Mouse (Mus musculus) ovary, postnatal 10 days (tissue): ENCODE measurements around the gene Wdr24.
"Not testable (repeated sequence)": the region's sequence is repeated elsewhere in the genome, so short reads cannot be mapped to it uniquely, and the experiment has no call there.

ENCODE experiments used
- DNase-seq: peaks from one replicate; pipeline ENCODE4 v3.0.0; 2022; ENCODE audit warnings: low spot score

Wdr24 gene

DNA sequence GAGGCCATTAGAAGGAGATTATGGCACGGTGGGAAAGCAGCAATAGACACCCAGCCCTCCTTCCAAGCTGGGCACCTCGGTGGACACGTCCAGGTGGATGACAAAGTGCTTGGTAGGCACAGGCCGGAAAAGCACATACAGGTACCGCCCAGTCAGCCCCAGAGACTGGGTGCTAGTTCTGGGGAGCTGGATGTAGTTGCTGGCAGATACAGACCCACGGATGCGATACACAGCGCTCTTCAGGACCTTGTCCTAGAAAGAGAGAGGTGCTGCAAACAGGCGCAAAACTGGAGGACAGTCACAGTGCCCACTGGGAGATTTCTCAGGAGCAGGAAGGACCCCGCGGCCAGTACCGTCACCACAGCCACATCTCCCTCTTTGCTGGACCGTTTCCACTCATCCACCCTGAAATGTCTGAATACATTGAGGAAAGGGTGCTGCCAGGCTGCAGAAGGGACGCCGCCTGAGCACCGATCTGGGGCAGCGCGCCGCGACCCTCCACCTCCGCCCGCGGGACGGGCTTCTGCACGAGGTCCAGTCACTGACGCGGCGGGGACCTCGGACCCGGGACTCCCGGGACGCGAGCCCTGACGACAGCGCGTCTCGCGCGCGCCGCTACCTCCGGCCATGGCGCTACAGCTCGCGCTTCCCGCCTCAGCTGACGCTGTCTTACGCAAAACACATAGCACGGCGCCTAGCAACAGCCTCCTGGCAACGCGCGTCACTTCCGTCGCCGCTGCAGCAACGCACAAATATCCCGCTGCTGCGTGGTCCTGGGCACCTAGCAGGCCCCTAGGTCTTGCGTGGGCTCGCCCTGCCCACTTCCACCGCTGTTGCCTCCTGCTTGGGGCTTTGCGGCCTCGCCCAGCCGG is 37.6 kb downstream of the Wdr24 start, which contains the start of gene Wdr90:
Gene Wdr90 (minus strand): TSS at position 670 of the 872 bp plus-strand sequence.
- peak; percentile 82 for DNase-seq

DNA sequence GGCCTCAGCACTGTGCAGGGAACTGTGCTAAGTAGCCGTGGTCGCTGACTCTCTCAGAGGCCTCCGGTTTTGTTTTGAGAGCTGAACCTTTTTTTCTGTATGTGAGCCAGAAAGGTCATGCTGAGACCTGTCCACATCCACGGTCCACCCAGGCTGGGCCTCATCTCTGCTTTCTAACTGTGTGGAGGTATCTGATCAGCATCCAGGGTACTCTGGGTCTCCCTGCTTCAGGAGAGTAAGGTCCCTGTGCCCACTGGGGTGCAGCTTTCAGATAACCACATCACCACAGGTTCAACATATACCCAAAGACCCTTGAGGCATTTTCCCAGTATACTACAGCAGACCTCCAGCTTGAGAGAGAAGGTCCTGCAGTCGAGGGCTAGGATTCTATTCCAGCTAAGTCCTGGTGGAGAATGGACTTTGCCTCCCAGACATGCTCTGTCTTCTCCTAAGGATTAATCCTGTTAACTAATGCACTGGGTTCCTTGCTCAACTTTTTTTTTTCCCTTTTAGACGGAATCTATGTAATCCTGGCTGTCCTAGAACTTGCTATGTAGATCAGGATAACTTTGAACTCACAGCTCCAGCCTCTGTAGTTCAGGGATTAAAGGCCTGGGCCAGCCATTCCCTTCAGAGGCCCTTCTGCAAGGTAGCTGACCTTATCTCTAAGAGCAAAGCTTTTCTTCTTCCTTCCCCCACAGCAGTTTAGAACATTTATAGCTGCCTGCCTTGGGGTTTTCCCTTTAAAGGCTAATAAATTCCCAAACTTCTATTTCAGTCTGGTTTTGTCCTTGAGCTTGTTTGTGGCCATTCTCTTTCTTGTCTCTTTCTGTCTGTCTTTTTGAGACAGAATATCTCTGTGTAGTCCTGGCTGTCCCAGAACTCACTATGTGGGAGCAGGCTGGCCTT is 38.5 kb downstream of the Wdr24 start:
- no peak for DNase-seq

DNA sequence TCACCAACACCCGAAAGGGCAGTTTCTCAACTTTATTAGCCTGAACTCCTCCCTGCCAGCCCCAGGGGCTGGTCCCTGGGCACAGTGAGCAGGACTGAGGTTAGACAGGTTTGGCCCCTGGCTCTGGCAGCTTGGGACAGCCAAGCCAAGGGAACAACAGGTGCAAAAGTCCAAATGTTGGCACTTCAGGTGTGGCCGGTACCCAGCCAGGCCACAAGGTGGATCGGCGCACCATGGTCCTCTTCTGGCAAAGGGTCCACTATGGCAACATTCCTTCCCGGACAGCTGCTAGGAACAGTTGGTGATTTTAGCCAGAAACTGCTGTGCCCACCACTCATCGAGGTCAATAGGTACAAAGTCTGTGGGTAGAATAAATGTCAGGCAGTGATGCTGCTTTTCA is 40.3 kb downstream of the Wdr24 start:
- DNase-seq = no peak

DNA sequence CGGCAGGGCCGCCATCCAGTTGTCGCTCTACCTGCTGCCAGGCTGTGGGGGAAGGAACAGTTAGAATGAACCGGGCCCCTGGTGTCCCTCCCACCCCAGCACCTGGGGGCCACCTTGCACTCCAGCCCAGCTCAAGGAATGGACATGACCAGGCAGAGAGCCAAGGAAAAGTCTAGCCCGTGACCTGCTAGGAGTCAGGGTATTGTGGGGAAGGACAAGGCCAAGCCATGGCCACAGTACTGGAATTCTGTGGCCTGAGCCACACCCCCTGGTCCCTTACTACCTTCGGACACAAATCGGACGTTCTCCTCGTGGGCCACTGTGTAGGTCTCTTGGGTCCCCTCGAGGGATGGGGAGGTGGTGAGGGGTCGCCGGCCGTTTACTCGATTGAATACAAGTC is 40.9 kb downstream of the Wdr24 start:
- DNase-seq = no peak

DNA sequence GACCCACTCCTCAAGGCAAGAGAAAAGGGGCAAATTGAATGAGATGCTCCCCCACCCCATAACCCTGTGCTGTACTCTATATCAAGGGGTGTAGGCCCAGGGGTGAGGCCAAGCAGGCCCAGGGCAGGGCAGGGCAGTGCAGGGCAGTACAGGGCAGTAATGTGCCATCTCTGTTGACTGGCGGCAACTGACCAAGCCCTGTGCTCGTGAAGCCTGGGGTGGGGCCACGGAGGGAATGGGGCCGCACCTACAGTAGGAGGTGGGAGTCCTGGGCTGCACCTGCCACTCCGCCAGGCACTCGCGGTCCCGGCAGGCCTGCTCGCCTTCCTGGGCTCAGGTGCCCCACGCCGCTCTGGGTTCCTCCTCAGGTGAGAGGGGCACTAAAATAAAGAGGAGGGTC is 41.9 kb downstream of the Wdr24 start:
- no peak for DNase-seq

DNA sequence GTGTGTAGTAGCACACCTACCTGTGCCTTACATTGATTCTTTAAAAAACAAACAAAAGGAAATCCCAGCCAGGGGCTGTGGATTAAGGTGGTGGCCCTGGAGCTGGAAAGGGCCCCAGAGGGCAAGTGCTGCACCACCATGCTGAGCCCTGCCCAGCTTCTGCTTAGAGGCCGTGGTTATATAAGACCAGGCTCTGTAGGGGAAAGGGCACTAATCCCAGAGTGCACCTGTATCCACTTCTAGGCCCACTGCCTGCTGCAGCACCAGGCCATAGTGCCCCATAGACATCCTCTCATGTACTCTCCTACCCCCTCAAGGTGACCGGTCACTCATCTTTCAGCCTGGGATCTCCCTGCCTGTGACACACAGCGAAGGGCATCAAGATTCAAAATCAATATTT is 42.7 kb downstream of the Wdr24 start:
- no peak for DNase-seq

DNA sequence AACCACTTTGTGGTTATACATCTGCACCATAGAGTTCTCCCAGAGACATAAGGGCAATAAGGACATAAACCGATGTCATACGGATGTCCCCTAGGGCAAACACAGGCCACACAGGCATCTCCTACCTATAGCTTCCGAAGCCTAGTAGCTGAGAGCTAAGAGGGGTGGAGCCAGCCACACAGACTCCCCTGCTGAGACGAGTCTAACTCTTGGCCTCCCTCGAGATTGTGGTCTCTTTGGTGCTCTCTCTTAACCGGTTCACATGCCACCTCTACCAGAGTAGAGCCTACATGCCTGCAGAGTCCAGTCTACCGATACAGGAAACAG is 44.0 kb downstream of the Wdr24 start:
- no peak for DNase-seq

DNA sequence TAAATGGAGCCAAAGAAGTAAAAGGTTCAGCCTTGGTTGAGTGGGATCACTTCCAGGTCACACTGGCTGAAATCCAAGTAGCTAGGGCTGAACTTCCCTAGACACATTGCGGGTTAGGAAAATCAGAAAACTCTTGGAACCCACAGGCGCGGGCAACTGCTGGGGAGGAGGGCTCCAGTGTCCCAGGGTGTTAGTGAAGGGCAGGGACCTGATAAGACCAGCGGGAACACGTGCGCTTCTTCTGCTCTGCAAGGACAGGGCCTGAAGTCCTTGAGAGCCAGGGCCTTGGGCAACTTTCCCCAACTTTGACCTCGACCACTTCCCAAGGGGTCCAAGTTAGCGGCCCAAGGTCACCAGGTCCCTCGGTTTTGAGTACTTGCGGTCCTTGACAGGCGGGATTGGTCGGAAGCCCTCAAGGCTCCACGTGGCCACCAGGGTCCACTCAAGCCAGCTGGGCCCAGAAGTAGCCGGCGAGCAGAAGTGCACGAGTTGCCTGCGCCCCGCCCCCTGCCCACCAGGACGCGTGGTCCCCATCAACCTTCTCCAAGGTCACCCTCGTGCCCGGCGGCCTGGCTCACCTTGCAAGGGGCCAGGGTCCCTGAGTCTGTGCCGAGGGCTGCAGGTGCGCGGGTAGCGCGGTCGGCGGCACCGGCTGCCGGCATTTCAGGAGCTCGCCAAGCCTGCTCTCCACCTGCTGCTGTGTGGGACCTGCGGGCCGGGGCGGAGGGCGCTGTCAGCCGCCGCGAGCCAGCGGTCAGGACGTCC is 44.6 kb downstream of the Wdr24 start:
- DNase-seq = peak; percentile 41

DNA sequence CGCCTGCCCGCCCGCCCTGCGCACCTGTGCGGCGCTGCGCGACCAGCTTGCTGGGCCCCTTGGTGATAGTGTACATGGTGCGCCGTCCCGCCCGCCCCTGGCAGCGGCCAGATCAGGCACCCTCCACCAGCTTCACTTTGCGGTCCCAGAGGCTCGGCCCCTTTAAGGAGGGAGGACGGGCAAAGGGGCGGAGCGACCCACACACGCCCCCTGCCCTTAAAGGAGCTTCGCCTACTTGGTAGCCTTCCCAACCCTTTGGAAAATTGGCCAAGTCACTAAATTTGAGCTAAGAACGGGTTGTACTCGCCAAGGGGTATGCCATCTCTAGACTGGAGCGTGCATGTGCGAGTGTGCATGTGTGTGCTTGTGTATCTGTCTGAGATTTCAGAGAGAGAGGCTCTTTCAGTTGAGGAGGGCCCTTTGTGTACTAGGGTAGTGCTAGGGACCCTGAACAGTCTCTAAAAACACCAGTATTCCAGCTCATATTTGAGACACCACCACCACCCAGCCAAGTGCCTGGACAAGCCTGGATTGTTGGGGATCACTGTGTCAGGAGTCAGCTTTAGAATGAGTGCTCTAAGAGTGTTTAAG is 45.3 kb downstream of the Wdr24 start, which contains the start of gene Mcrip2:
Gene Mcrip2 (minus strand): TSS at position 164 of the 591 bp plus-strand sequence.
- DNase-seq = peak; percentile 56

DNA sequence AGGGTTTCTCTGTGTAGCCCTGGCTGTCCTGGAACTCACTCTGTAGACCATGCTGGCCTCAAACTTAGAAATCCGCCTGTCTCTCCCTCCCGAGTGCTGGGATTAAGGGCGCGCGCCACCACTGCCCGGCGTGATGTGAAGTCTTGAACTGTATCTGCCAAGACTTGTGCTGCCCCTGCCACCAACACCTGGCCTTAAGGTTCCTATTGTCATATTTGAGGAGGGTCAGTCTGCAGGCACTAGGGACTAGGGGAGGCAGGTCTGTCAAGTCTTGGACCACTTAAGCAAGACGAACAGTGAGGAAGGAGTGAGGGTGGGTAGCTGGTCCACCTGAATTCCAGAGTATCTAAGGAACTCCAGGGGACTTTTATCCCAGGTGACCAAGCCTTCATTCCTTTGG is 46.1 kb downstream of the Wdr24 start:
- DNase-seq = no peak

DNA sequence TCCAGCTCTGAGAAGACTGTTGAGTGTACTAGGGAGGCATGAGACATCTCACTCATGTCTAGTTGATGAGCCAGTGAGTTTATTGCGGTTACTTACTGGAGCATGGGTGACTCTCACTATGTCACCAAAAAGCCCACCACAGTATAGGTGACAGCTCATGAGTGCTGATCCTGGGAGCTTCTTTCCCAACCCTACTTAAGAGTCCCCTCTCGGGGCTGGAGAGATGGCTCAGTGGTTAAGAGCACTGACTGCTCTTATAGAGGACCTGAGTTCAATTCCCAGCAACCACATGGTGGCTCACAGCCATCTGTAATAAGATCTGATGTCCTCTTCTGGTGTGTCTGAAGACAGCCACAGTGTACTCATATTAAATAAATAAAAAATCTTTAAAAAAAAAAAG is 46.5 kb downstream of the Wdr24 start:
- no peak for DNase-seq

DNA sequence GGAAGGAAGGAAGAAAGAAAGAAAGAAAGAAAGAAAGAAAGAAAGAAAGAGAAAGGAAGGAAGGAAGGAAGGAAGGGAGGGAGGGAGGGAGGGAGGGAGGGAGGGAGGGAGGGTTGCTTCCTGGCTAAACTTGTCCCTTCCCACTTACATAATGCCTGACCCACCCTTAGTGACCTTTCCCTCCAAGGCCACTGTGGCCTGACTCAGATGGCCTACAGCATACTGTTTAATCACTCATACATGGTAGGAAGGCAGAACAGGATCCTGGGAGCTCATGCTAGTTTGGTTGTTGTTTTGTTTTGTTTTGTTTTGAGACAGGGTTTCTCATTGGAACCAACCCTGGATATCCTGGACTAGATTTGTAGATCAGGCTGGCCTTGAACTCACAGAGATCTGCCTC is 48.1 kb downstream of the Wdr24 start:
- DNase-seq = not testable (repeated sequence)

DNA sequence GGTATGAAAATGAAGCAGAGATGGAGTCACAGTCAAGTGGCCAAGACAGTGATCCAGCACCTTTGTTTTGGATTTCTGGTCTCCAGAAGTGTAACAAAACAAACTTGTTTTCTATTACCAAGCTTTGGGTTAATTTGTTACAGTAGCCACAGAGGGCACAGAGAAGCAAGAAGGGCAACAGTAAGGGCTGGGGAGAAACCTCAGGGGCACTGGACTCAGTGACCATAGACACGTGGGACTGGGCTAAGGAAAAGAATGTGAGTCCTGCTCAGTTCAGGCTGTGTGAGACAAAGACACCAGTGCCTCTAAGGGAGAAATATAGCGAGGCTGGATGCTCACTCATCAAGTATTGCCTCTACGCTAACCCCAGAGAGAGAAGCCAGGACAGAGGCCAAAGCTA is 49.2 kb downstream of the Wdr24 start:
- no peak for DNase-seq

DNA sequence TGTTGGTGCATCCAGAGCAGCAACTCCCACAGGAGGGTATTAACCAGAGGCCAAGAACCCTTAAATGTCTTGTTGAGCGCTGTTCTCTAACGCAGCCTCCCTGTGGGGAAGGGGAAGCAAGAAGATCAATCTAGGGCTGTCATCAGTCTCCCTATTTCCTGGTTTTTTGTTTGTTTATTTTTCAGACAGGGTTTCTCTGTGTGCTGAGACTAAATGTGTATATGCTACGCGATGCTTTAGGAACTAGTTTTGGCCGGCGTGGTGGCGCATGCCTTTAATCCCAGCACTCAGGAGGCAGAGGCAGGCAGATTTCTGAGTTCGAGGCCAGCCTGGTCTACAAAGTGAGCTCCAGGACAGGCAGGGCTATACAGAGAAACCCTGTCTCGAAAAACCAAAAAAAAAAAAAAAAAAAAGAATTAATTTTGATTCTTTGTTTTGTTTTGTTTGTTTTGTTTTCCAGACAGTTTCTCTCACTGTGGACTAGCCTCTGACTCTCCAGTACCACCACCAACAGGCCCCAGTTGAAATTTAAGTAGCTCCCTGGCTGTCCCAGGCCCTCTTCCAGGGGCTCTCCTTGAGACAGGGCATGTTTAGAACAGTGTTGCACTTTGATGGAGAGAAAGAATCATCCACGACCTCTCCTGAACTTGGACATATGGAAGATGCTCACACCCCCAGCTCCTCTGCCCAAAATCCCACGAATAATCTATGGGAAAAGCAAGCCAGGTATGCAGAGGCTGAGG is 50.1 kb downstream of the Wdr24 start:
- no peak for DNase-seq

DNA sequence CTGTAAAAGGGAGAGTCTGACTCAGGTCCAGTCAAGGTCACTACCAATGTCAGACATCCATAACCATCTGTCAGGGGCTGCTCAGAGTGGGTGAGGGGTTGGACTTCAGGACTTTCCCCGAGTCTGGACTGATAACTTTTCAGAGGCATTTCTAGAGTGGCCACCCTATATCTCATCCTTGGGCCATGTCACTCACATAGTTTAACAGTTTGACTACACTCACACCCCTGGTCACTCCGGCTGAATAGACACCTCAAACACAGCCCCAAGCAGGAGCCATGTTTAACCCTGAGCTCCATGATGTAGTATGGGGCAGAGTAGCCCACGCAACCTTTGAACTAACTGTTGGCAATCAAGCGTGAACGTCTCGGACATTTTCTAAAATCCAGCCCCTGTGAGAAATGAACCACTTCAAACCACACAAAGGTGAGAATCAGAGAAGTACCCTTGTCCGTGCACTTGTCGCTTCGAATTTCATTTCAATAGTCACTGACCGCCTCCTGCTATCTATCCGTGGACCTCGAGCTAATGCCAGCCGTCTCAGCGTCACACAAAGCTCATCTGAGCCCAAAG is 50.8 kb downstream of the Wdr24 start:
- DNase-seq = no peak

DNA sequence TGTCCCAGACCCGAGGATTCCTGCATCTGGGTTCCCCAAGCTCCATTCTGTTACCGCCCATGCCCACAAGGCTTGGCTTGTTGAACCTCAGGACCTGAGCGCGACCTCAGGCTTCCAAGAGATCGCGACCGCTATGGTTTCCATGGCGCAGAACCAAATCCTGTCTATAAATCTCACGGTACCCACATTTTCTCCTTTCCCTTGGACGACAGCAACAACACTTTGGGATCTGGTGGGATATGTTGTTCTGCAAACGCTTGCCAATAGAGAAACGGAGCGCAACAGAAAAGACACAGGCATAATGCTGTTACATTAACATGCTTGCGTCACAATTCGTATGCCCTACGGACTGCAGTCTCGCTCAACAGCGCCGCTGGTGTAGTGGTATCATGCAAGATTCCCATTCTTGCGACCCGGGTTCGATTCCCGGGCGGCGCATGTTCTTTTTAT is 51.3 kb downstream of the Wdr24 start, which contains the start of gene Mettl26:
Gene Mettl26 (plus strand): TSS at position 354 of the 450 bp plus-strand sequence.
- DNase-seq = peak; percentile 98

DNA sequence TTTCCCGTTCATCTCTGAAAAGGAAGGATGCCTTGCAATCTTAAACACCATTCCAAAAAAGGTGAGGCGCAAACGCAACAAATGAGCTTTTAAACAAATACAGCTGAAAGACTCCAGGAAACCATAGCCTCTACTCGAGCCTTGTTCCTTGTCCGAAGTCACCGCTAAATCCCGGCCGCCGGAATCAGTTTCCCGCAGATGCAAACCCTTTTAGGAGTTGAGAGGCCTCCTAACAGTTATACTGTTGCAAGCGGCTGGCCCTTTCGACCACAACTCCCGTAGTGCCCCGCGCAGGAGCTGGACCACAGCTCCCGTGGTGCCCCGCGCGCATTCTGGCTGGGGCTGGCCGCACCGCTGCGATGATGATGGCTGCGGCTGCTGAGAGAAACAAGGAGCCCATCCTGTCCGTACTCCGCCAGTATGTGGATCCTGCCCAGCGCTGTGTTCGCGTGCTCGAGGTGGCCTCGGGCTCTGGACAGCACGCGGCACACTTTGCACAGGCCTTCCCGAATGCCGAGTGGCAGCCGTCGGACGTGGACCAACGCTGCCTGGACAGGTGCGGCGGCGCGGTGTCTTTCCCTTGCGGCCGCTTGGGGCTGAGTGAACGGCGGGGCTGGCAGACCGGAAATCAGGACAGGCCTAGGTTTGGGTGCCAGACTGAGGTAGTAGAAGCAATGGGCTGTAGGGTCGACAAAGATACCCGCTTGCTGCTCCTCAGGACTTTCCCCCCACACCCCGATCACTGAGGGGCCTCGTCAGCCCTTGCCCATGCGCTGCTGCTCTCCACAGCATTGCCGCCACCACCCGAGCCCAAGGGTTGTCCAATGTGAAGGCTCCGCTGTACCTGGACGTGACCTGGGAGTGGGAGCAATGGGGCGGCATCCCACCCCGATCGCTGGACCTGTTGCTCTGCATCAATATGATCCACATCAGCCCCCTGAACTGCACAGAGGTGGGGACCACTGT is 52.0 kb downstream of the Wdr24 start:
- DNase-seq = peak; percentile 80

DNA sequence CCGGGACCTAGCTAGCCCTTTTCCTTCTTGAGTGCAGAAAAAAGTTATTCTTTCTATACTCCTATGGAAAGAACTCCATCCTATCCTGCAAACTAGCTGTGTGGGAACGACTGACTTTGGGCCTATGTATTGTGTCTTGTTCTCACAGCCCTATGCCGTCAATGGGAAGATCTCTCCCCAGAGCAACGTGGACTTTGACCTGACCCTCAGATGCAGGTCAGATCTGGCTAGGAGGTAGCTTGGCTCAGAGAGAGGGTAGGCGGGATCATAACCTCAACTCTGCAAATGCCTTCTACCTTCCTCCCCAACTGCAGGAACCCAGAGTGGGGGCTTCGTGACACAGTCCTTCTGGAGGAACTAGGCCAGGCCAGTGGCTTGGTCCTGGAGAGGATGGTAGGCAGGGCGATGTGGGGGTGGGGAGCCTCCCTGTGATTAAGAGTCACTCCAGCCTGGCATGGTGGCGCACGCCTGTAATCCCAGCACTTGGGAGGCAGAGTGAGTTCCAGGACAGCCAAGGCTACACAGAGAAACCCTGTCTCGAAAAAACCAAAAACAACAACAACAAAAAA is 53.0 kb downstream of the Wdr24 start:
- no peak for DNase-seq

DNA sequence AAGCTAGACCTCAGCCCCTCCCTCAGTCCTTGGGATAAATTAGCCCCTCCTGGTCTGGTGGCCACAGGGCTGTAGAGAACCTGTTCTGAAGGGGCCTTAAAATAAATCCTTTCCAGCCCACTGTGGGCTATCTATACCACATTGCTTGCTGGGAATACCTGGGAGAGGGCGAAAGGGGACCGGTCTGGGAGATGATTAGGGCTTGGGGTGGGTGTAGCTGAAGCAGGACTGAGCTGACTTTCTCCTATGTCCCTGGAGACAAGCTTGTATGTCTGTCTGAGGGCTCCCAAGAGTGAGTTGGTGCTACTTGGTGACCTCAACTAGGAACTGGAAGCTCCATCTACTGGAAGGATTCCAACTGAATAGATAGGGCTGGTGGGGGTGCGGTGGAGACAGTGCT is 53.6 kb downstream of the Wdr24 start:
- no peak for DNase-seq
